Mouse (Mus musculus) megakaryocyte, embryonic 14.5 days (primary cell): Measurements from ENCODE around the gene Ctse. TPM values are rescaled to one million over a fixed set of nuclear protein-coding genes. Genes with fewer than 3 reads are reported as not detected.

Experiments used
- H3K27me3 ChIP-seq: replicated peaks from 2 replicates; pipeline ENCODE3; 2012; ENCODE audit warnings: inconsistent platforms
- H3K36me3 ChIP-seq: replicated peaks from 2 replicates; pipeline ENCODE3; 2012; ENCODE audit warnings: low read length, inconsistent platforms, mixed read lengths
- H3K4me1 ChIP-seq: 2 replicates; pipeline ENCODE4 v1.6.1; 2012; ENCODE audit warnings: inconsistent platforms
- H3K4me3 ChIP-seq: replicated peaks from 2 replicates; pipeline ENCODE3; 2012; ENCODE audit warnings: moderate library complexity, mild to moderate bottlenecking, inconsistent platforms
- H3K9me3 ChIP-seq: 2 replicates; pipeline ENCODE4 v1.6.1; 2012; ENCODE audit warnings: inconsistent platforms
- FLI1 ChIP-seq: IDR thresholded peaks from 2 replicates; pipeline ENCODE4 v1.6.1; 2012; ENCODE audit warnings: low read length, inconsistent platforms, mixed read lengths
- GATA1 ChIP-seq: IDR thresholded peaks from 3 replicates; pipeline ENCODE4 v1.6.1; 2012; ENCODE audit warnings: mixed read lengths, low read length, inconsistent platforms, borderline replicate concordance
- polyA plus RNA-seq: library from polyadenylated mRNA; stranded (reverse); fragments of >175 nt; gene quantifications from 2 replicates; pipeline ENCODE4 v1.2.3, GENCODE M21; 2012; ENCODE audit warnings: low replicate concordance; ENCODE audit not compliant: insufficient read depth

The Ctse gene
- polyA plus RNA-seq, 1 experiment, result 4.2 TPM

- Histone ChIP-seq H3K4me3 (no peak overlapping the region), H3K4me1 (peaks cover 16% of the 10 kb centered on the region), H3K36me3 (no peaks in the 10 kb centered on the region), H3K9me3 (no peaks in the 10 kb centered on the region), H3K27me3 (peaks cover 48% of the 10 kb centered on the region)
- TF ChIP-seq GATA1, result no peak
- no peak for TF ChIP-seq FLI1
Measured at GRCm38 (mm10) chr1:131714388-131715337, 76.6 kb downstream of the Ctse start.

GRCm38 (mm10) chr1:131718952-131719694 lies 81.0 kb downstream of the Ctse start:
- TF ChIP-seq GATA1, result no peak
- TF ChIP-seq FLI1, result no peak
- H3K36me3 ChIP-seq, result no peaks in the 10 kb centered on the region

GRCm38 (mm10) chr1:131721989-131722388 lies 83.9 kb downstream of the Ctse start:
- TF ChIP-seq GATA1 (no peak), FLI1 (no peak)
- Histone ChIP-seq H3K4me1 (peaks cover 39% of the 10 kb centered on the region), H3K9me3 (no peaks in the 10 kb centered on the region), H3K27me3 (peaks cover 68% of the 10 kb centered on the region), H3K4me3 (no peak overlapping the region), H3K36me3 (no peaks in the 10 kb centered on the region)

More at GRCm38 (mm10) chr1:131718952-131719694, 81.0 kb downstream of the Ctse start:
- no peak overlapping the region for H3K4me3 ChIP-seq
- H3K27me3 ChIP-seq, result peaks cover 62% of the 10 kb centered on the region
- peaks cover 17% of the 10 kb centered on the region for H3K4me1 ChIP-seq
- no peaks in the 10 kb centered on the region for H3K9me3 ChIP-seq

- Histone ChIP-seq H3K9me3 (no peaks in the 10 kb centered on the region), H3K4me3 (no peak overlapping the region), H3K27me3 (peaks cover 76% of the 10 kb centered on the region), H3K36me3 (no peaks in the 10 kb centered on the region), H3K4me1 (peaks cover 44% of the 10 kb centered on the region)
- no peak for TF ChIP-seq FLI1
- TF ChIP-seq GATA1, result no peak
Measured at GRCm38 (mm10) chr1:131723549-131723948, 85.4 kb downstream of the Ctse start.

Other genes with a start within 250 kb of the Ctse start
- gene Srgap2, start 111.0 kb upstream of the Ctse start, polyA plus RNA-seq, result 6.7 and 12.2 TPM in 2 replicates
- 3.6 TPM in 1 of 2 replicates, not detected in the other for gene Fam72a, start 110.4 kb upstream of the Ctse start, polyA plus RNA-seq
- not detected in 2 replicates for gene Avpr1b, start 39.1 kb upstream of the Ctse start, polyA plus RNA-seq
- 2.3 TPM in 1 of 2 replicates, not detected in the other for gene Rab7b, start 50.4 kb downstream of the Ctse start, polyA plus RNA-seq
- gene Slc26a9, start 105.7 kb downstream of the Ctse start, polyA plus RNA-seq, result not detected in 2 replicates
- not detected in 2 replicates for gene Pm20d1, start 159.1 kb downstream of the Ctse start, polyA plus RNA-seq
- 8.1 and 16.5 TPM in 2 replicates for gene Slc41a1, start 189.2 kb downstream of the Ctse start, polyA plus RNA-seq
- 8.8 TPM in 1 of 2 replicates, not detected in the other for gene Rab29, start 228.9 kb downstream of the Ctse start, polyA plus RNA-seq